Mouse (Mus musculus) limb, embryonic 11.5 days (tissue): ENCODE measurements around the gene Castor2. TPM values are rescaled to one million over a fixed set of nuclear protein-coding genes. Genes with fewer than 3 reads are reported as not detected.

ENCODE experiments used
- ATAC-seq: fragments of 200-750 bp; cut with Nextera tagmentation; 2 replicates; pipeline ENCODE4 v1.8.0; 2017; ENCODE audit warnings: low read depth; ENCODE audit not compliant: insufficient number of reproducible peaks, low FRiP score, low TSS enrichment
- DNase-seq: peaks from one replicate; pipeline ENCODE4 v3.0.0-alpha.2; 2015; ENCODE audit warnings: low spot score
- H3K27ac ChIP-seq: fragments of 300-500 bp; sonication (generic); replicated peaks from 2 replicates; pipeline ENCODE4 v1.5.1; 2014; ENCODE audit warnings: low read depth, mild to moderate bottlenecking, low read length
- H3K27me3 ChIP-seq: fragments of 300-500 bp; sonication (generic); 2 replicates; pipeline ENCODE4 v1.6.1; 2014; ENCODE audit warnings: mild to moderate bottlenecking, low read length, mixed read lengths; ENCODE audit not compliant: control insufficient read depth, insufficient read depth
- H3K36me3 ChIP-seq: fragments of 300-500 bp; sonication (generic); 2 replicates; pipeline ENCODE4 v1.6.1; 2014; ENCODE audit warnings: mild to moderate bottlenecking, low read length, moderate library complexity, mixed read lengths; ENCODE audit not compliant: control insufficient read depth, insufficient read depth
- H3K4me1 ChIP-seq: fragments of 300-500 bp; sonication (generic); 2 replicates; pipeline ENCODE4 v1.6.1; 2014; ENCODE audit warnings: low read length, mixed read lengths; ENCODE audit not compliant: control insufficient read depth, insufficient read depth
- H3K4me2 ChIP-seq: fragments of 300-500 bp; sonication (generic); 2 replicates; pipeline ENCODE4 v1.6.1; 2014; ENCODE audit warnings: low read depth, mild to moderate bottlenecking, moderate library complexity; ENCODE audit not compliant: severe bottlenecking
- H3K4me3 ChIP-seq: fragments of 300-500 bp; sonication (generic); 2 replicates; pipeline ENCODE4 v1.5.1; 2014; ENCODE audit warnings: low read depth, low read length
- H3K9ac ChIP-seq: fragments of 300-500 bp; sonication (generic); 2 replicates; pipeline ENCODE4 v1.6.1; 2014; ENCODE audit warnings: mild to moderate bottlenecking, low read length
- H3K9me3 ChIP-seq: fragments of 300-500 bp; sonication (generic); 2 replicates; pipeline ENCODE4 v1.6.1; 2016; ENCODE audit warnings: low read length; ENCODE audit not compliant: control insufficient read depth
- WGBS: fragments of 180-500 bp; shearing (Covaris S2); extraction: QIAGEN DNeasy Blood & Tissue Kit; methylation state at CpG from one replicate; pipeline ENCODE4 v1.1.7; 2014; 5-methylcytosine and 5-hydroxymethylcytosine counted together
- polyA plus RNA-seq: library from polyadenylated mRNA; unstranded; fragments of >200 nt; fragmentation: Nextera tagmentation; extraction: Ambion mirVana; gene quantifications from 2 replicates; pipeline ENCODE4 v1.2.1, GENCODE M21; 2014

Castor2 gene
- polyA plus RNA-seq, 1 experiment from 2014 or later, result 11.8 TPM

- DNase-seq, result no peak
- 5% methylated on average over 10 of the region's 10 CpGs for WGBS
Observed at GRCm38 (mm10) chr5:134175696-134176095, 76.2 kb downstream of the Castor2 start.

DNA sequence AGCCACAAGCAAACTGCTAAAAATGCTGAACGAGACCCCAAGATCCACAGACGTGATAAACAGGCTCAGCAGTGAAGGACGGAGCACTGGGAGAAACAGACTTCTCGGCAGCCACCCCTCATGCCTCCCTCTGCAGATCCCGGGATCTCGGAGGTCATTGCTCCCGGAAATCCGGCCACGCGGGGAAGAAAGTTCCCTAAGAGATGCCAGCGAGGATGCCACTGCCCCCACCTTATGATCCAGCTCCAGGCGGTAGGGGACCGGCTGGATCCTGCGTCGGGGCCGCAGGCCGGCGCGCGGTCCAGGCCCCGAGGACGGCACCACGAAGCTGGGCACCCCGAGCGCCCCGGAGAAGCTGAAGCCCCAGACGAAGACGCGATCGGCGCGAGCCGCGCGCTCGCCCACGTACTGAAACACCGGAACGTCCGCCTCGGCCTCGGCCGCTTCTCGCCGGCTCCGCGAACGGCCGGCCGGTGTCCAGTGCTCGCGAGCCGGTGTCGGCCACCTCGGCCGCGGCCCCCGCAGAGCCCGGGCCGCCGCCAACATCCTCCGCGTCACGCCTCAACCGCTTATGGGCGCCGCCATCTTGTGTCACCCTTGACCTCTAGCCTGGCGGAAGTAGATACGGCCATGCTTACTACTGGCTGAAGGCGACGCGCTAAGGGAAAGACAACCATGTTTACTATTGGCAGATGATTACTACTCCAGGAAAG lies 76.8 kb downstream of the Castor2 start, which contains the start of gene Rcc1l:
Gene Rcc1l (minus strand): TSS at position 606 of the 713 bp plus-strand sequence.
- Histone ChIP-seq H3K4me2 (peak within 1 kb of the TSS; percentile 89), H3K36me3 (peaks cover 2% of the 10 kb centered on the region; the same call in 1 of the 2 replicates), H3K27me3 (no peaks in the 10 kb centered on the region), H3K4me1 (peaks cover 5% of the 10 kb centered on the region; the same call in 1 of the 2 replicates), H3K27ac (peak within 1 kb of the TSS; percentile 60), H3K9me3 (no peaks in the 10 kb centered on the region), H3K4me3 (peak within 1 kb of the TSS; percentile 95), H3K9ac (peak within 1 kb of the TSS; percentile 74)
- DNase-seq (peak; percentile 86), ATAC-seq (peak; percentile 74; the same call in 1 of the 2 replicates)
- WGBS, result under 1% methylated on average over 72 of the region's 72 CpGs

More at GRCm38 (mm10) chr5:134175696-134176095, 76.2 kb downstream of the Castor2 start:
- Histone ChIP-seq H3K27ac (no peak overlapping the region; the same call in 1 of the 2 replicates), H3K4me2 (peak overlapping the region; percentile 89), H3K9me3 (no peaks in the 10 kb centered on the region), H3K4me1 (peaks cover 5% of the 10 kb centered on the region; the same call in 1 of the 2 replicates), H3K4me3 (peak overlapping the region; percentile 95), H3K27me3 (no peaks in the 10 kb centered on the region), H3K9ac (peak overlapping the region; percentile 74), H3K36me3 (peaks cover 2% of the 10 kb centered on the region; the same call in 1 of the 2 replicates)
- ATAC-seq, result peak; percentile 50; the same call in 1 of the 2 replicates

GRCm38 (mm10) chr5:134178536-134178935 lies 79.0 kb downstream of the Castor2 start:
- ATAC-seq (no peak), DNase-seq (no peak)
- no peak overlapping the region for H3K27ac ChIP-seq
- H3K4me1 ChIP-seq, result peaks cover 16% of the 10 kb centered on the region
- 76% methylated on average over 7 of the region's 7 CpGs for WGBS
- H3K4me2 ChIP-seq, result no peak overlapping the region
- H3K36me3 ChIP-seq, result no peaks in the 10 kb centered on the region
- H3K9me3 ChIP-seq, result no peaks in the 10 kb centered on the region
- no peaks in the 10 kb centered on the region for H3K27me3 ChIP-seq
- no peak overlapping the region for H3K9ac ChIP-seq
- no peak overlapping the region for H3K4me3 ChIP-seq

- Histone ChIP-seq H3K4me3 (no peak overlapping the region), H3K36me3 (no peaks in the 10 kb centered on the region), H3K9me3 (no peaks in the 10 kb centered on the region), H3K4me2 (no peak overlapping the region), H3K9ac (no peak overlapping the region), H3K27me3 (no peaks in the 10 kb centered on the region), H3K4me1 (peaks cover 16% of the 10 kb centered on the region), H3K27ac (no peak overlapping the region)
- ATAC-seq, result no peak
- WGBS, result 32% methylated on average over 7 of the region's 7 CpGs
- peak; percentile 91 for DNase-seq
Observed at GRCm38 (mm10) chr5:134179871-134180270, 80.4 kb downstream of the Castor2 start.

- Histone ChIP-seq H3K9me3 (no peaks in the 10 kb centered on the region), H3K27ac (no peak overlapping the region), H3K4me2 (no peak overlapping the region; the same call in 1 of the 2 replicates), H3K4me3 (no peak overlapping the region), H3K36me3 (no peaks in the 10 kb centered on the region), H3K9ac (no peak overlapping the region), H3K27me3 (no peaks in the 10 kb centered on the region), H3K4me1 (peaks cover 12% of the 10 kb centered on the region)
- ATAC-seq (no peak), DNase-seq (no peak)
- WGBS, result 72% methylated on average over 3 of the region's 3 CpGs
Observed at GRCm38 (mm10) chr5:134182172-134182571, 82.7 kb downstream of the Castor2 start.

- 74% methylated on average over 4 of the region's 4 CpGs for WGBS
- H3K27ac ChIP-seq, result no peak overlapping the region
- no peak overlapping the region for H3K9ac ChIP-seq
- H3K4me1 ChIP-seq, result peaks cover 12% of the 10 kb centered on the region
- peak overlapping the region; percentile 82 for H3K4me2 ChIP-seq
- H3K9me3 ChIP-seq, result no peaks in the 10 kb centered on the region
- H3K4me3 ChIP-seq, result no peak overlapping the region; the same call in 1 of the 2 replicates
- no peaks in the 10 kb centered on the region for H3K36me3 ChIP-seq
- no peaks in the 10 kb centered on the region for H3K27me3 ChIP-seq
- no peak for ATAC-seq
- DNase-seq, result no peak
Observed at GRCm38 (mm10) chr5:134182735-134183134, 83.2 kb downstream of the Castor2 start.

DNA sequence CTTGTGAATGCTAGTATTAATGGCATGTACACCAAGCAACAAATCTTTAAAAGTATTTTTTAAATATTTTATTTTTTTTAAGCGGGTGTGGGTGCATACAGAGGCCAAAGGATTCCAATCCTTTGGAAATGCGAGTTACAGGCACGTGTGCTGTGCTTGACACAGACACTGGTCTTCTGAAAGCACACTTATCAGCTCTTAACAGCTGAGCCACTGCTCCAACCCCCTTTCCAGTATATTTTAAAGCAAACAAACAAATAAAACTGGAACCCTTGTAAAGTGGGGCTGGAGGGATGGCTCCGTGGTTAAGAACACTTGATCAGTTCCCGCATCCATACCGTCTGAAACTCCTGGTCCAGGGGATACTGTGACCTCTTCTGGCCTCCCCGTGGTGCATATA lies 83.7 kb downstream of the Castor2 start:
- no peaks in the 10 kb centered on the region for H3K9me3 ChIP-seq
- peak overlapping the region; percentile 92 for H3K9ac ChIP-seq
- WGBS, result 56% methylated on average over 7 of the region's 7 CpGs
- H3K27ac ChIP-seq, result 0 out of 2 replicates have a peak overlapping the region, but pooled peaks have one; percentile 36
- H3K4me1 ChIP-seq, result peaks cover 12% of the 10 kb centered on the region
- DNase-seq (no peak), ATAC-seq (no peak)
- H3K36me3 ChIP-seq, result no peaks in the 10 kb centered on the region
- peak overlapping the region; percentile 76 for H3K4me3 ChIP-seq
- no peaks in the 10 kb centered on the region for H3K27me3 ChIP-seq
- peak overlapping the region; percentile 82 for H3K4me2 ChIP-seq

GRCm38 (mm10) chr5:134183880-134184808 lies 84.6 kb downstream of the Castor2 start, which contains the start of gene Gtf2ird2:
Gene Gtf2ird2 (plus strand): TSS chr5:134184019.
- H3K27ac ChIP-seq, result peak within 1 kb of the TSS; percentile 92
- peak within 1 kb of the TSS; percentile 76 for H3K4me3 ChIP-seq
- peak within 1 kb of the TSS; percentile 82 for H3K4me2 ChIP-seq
- no peaks in the 10 kb centered on the region for H3K9me3 ChIP-seq
- DNase-seq (peak; percentile 99), ATAC-seq (peak; percentile 90)
- H3K4me1 ChIP-seq, result peaks cover 12% of the 10 kb centered on the region
- peak within 1 kb of the TSS; percentile 92 for H3K9ac ChIP-seq
- WGBS, result under 1% methylated on average over 92 of the region's 92 CpGs
- no peaks in the 10 kb centered on the region for H3K27me3 ChIP-seq
- no peaks in the 10 kb centered on the region for H3K36me3 ChIP-seq
